ENCODE assay signal across 17 mouse cellular contexts in the genomic region with DNA sequence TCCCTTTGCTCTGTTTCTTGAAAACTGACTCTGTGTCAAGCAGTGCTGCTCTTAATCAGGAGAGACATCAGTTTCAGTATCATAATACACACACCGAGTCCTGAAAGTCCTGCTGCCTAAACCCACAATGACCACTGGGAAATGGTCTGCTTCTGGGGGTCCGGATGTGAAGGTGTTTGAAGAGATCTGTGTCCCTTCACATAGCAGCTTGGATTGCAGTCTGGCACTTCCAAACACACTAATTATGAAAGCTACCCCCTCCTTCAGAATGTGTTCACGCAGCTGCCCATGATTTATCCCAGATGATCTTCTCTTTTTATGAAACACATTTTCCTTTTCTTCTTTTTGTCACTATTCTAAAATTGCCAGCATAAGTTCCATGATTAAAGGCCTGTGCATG. TPM values are rescaled to one million over a fixed set of nuclear protein-coding genes. Genes with fewer than 3 reads are reported as not detected.
DNase-seq lines count a peak whose midpoint lies in the region; ATAC-seq lines count a peak whose summit lies in the region.
"Had no signal": no experiment of that assay in that cellular context is flagged by ENCODE, and none has a peak within 500 bp of the region (broad histone marks: within the 10 kb centered on the region; RNA-seq: fewer than 3 reads in every experiment).

No protein-coding gene starts in this region.

- ATAC-seq in lung, embryonic 15.5 days (ENCODE audit: borderline replicate concordance, extremely low read depth, low FRiP score, low TSS enrichment): peak; percentile 45; the same call in 1 of the 2 replicates
- ATAC-seq in midbrain, embryonic 11.5 days (ENCODE audit: low FRiP score): no peak
- ATAC-seq: Patski had no signal

- no peaks in the 10 kb centered on the region for H3K27me3 ChIP-seq in lung, embryonic 15.5 days
- no peaks in the 10 kb centered on the region for H3K27me3 ChIP-seq in midbrain, embryonic 11.5 days (ENCODE audit: control insufficient read depth, insufficient read depth, low read length)
- H3K27me3 ChIP-seq: embryonic facial prominence, embryonic 13.5 days; heart, embryonic 12.5 days had no signal

- WGBS in lung, embryonic 15.5 days: 40% methylated on average over 3 of the region's 3 CpGs
- WGBS in midbrain, embryonic 11.5 days: 76% methylated on average over 3 of the region's 3 CpGs

- DNase-seq in layer of hippocampus, postnatal 14 days (ENCODE audit: low spot score in 2 of 2): peak; percentile 9 to 18
- DNase-seq in layer of hippocampus, postnatal 10 days (ENCODE audit: low spot score in 2 of 2): no peak
- DNase-seq in lung, postnatal 14 days: peak; percentile 6
- DNase-seq in kidney, adult 11 months: no peak
- DNase-seq in midbrain, embryonic 11.5 days (ENCODE audit: low spot score, missing footprints): no peak
- DNase-seq in spleen, postnatal 4 days (ENCODE audit: low spot score in 2 of 2): no peak
- DNase-seq: cerebellum, adult 11-12 months; cerebellum, postnatal 25 days; gastrocnemius, adult 2 months; gastrocnemius, postnatal 25 days had no signal

- H3K36me3 ChIP-seq in lung, embryonic 15.5 days: no peaks in the 10 kb centered on the region
- no peaks in the 10 kb centered on the region for H3K36me3 ChIP-seq in midbrain, embryonic 11.5 days (ENCODE audit: control insufficient read depth, insufficient read depth, low read length)
- H3K36me3 ChIP-seq: embryonic facial prominence, embryonic 13.5 days; forebrain, embryonic 10.5 days; heart, embryonic 12.5 days; hindbrain, embryonic 10.5 days had no signal

- H3K4me3 ChIP-seq in lung, embryonic 15.5 days: no peak overlapping the region
- no peak overlapping the region for H3K4me3 ChIP-seq in midbrain, embryonic 11.5 days (ENCODE audit: low read depth, low read length)
- H3K4me3 ChIP-seq: embryonic facial prominence, embryonic 13.5 days; erythroblast, embryonic 14.5 days; forebrain, embryonic 10.5 days; gastrocnemius, adult 2 months; heart, embryonic 12.5 days; hindbrain, embryonic 10.5 days had no signal

- no peaks in the 10 kb centered on the region for H3K9me3 ChIP-seq in lung, embryonic 15.5 days
- H3K9me3 ChIP-seq in midbrain, embryonic 11.5 days (ENCODE audit: control insufficient read depth, low read length): no peaks in the 10 kb centered on the region
- H3K9me3 ChIP-seq: embryonic facial prominence, embryonic 13.5 days; forebrain, embryonic 10.5 days; heart, embryonic 12.5 days; hindbrain, embryonic 10.5 days had no signal

- H3K9ac ChIP-seq in lung, embryonic 15.5 days: no peak overlapping the region
- no peak overlapping the region for H3K9ac ChIP-seq in midbrain, embryonic 11.5 days (ENCODE audit: low read length)
- H3K9ac ChIP-seq: embryonic facial prominence, embryonic 13.5 days; heart, embryonic 12.5 days had no signal

- H3K4me2 ChIP-seq in lung, embryonic 15.5 days: no peak overlapping the region
- H3K4me2 ChIP-seq in midbrain, embryonic 11.5 days: no peak overlapping the region
- H3K4me2 ChIP-seq: embryonic facial prominence, embryonic 13.5 days; heart, embryonic 12.5 days had no signal

- H3K27ac ChIP-seq in lung, embryonic 15.5 days: no peak overlapping the region
- no peak overlapping the region for H3K27ac ChIP-seq in midbrain, embryonic 11.5 days (ENCODE audit: low read depth, low read length)
- H3K27ac ChIP-seq: embryonic facial prominence, embryonic 13.5 days; forebrain, embryonic 10.5 days; gastrocnemius, adult 2 months; hindbrain, embryonic 10.5 days had no signal

- no peaks in the 10 kb centered on the region for H3K4me1 ChIP-seq in lung, embryonic 15.5 days
- H3K4me1 ChIP-seq in midbrain, embryonic 11.5 days (ENCODE audit: control insufficient read depth, insufficient read depth, low read length): no peaks in the 10 kb centered on the region
- H3K4me1 ChIP-seq: forebrain, embryonic 10.5 days; hindbrain, embryonic 10.5 days had no signal

RNA-seq across cellular contexts. Expression of a gene that starts 47.8 kb away (rescaled TPM):
- total RNA-seq in layer of hippocampus, postnatal 14 days (2021): 10 to 100 TPM; 25.2 to 26.6 TPM
- 10 to 100 TPM; 26.1 to 26.5 TPM for total RNA-seq in layer of hippocampus, postnatal 10 days (2021)
- 16.6 and 17.7 TPM in 2 replicates for polyA plus RNA-seq in lung, embryonic 15.5 days (2015; fragmentation: Nextera tagmentation; extraction: Ambion mirVana)
- 31.5 and 34.5 TPM in 2 replicates for polyA plus RNA-seq in midbrain, embryonic 11.5 days (2014; fragmentation: Nextera tagmentation; extraction: Ambion mirVana)

Comparison
In these comparisons a context has a peak if more than half of its experiments do, and no peak if none do; other contexts are left out.
1. DNase-seq: peak in layer of hippocampus, postnatal 14 days (2 of 2) and lung, postnatal 14 days (single experiment); none in layer of hippocampus, postnatal 10 days (0 of 2), kidney, adult 11 months (single experiment), midbrain, embryonic 11.5 days (single experiment) and spleen, postnatal 4 days (0 of 2).